Mouse (Mus musculus): Measurements from ENCODE around the gene Gp1ba. TPM values are rescaled to one million over a fixed set of nuclear protein-coding genes. Genes with fewer than 3 reads are reported as not detected.

Gp1ba gene
- total and polyA plus RNA-seq, 3 experiments, result 1.6 to 5.0 TPM; not detected in 1

GRCm38 (mm10) chr11:70625473-70625872, 13.4 kb upstream of the Gp1ba start (continued):
- TF ChIP-seq NELFE (IDR thresholded peaks at IDR 0.05; ENCODE audit: low read depth, low read length) (no peak), KAT2A (conservative IDR thresholded peaks at IDR 0.05; ENCODE audit: low read depth, low read length) (no peak), GATA1 (IDR thresholded peaks at IDR 0.05; ENCODE audit: low read depth, low read length) (no peak), HCFC1 (IDR thresholded peaks at IDR 0.05; ENCODE audit: low read depth, low read length) (no peak), CHD1 (IDR thresholded peaks at IDR 0.05; ENCODE audit: low read depth, low read length) (no peak), BHLHE40 (IDR thresholded peaks at IDR 0.05; ENCODE audit: borderline replicate concordance, low read depth, low read length) (no peak), CTCF (IDR thresholded peaks at IDR 0.05 in 2 of 3, conservative IDR thresholded peaks at IDR 0.05 in 1 of 3; ENCODE audit: control insufficient read depth in 1 of 3, insufficient read depth in 1 of 3, low read depth in 2 of 3, low read length in 3 of 3, poor library complexity in 1 of 3, severe bottlenecking in 1 of 3) (peak; percentile 79 to 81 (median 80)), POLR2AphosphoS5 (IDR thresholded peaks at IDR 0.05; ENCODE audit: borderline replicate concordance, low read depth, low read length) (no peak), EP300 (IDR thresholded peaks at IDR 0.05; ENCODE audit: low read depth in 1 of 2, low read length in 2 of 2) (no peak)

- H3K27me3 ChIP-seq (ENCODE audit: control insufficient read depth in 1 of 2, insufficient read depth in 2 of 2, low read length in 2 of 2), result no peaks in the 10 kb centered on the region
- H3K4me3 ChIP-seq (ENCODE audit: control insufficient read depth in 1 of 2, insufficient read depth in 1 of 2, low read depth in 2 of 2, low read length in 2 of 2), result no peak overlapping the region
- TF ChIP-seq MYB (IDR thresholded peaks at IDR 0.05; ENCODE audit: low read depth, low read length) (no peak), USF1 (IDR thresholded peaks at IDR 0.05; ENCODE audit: low read depth, low read length) (no peak), MAFK (IDR thresholded peaks at IDR 0.05; ENCODE audit: borderline replicate concordance, low read depth, low read length) (no peak), KAT2A (conservative IDR thresholded peaks at IDR 0.05; ENCODE audit: low read depth, low read length) (no peak), TBP (IDR thresholded peaks at IDR 0.05; ENCODE audit: low read depth, low read length) (no peak), CHD1 (IDR thresholded peaks at IDR 0.05; ENCODE audit: low read depth, low read length) (no peak)
- no peak overlapping the region for H3K27ac ChIP-seq (ENCODE audit: control insufficient read depth, low read depth, low read length)
- H3K79me2 ChIP-seq (ENCODE audit: control insufficient read depth, insufficient read depth, low read length, poor library complexity), result no peaks in the 10 kb centered on the region
- no peaks in the 10 kb centered on the region for H3K9me3 ChIP-seq (replicated peaks; ENCODE audit: insufficient read depth, low read length)
- peaks cover 5 to 15% of the 10 kb centered on the region in 2 experiments for H3K4me1 ChIP-seq (ENCODE audit: control insufficient read depth in 1 of 2, insufficient read depth in 2 of 2, low read length in 2 of 2)
- no peak for DNase-seq (ENCODE audit: low read depth, low spot score)
- H3K36me3 ChIP-seq (ENCODE audit: control insufficient read depth in 1 of 2, insufficient read depth in 2 of 2, low read length in 2 of 2), result peaks cover 0 to 10% of the 10 kb centered on the region in 2 experiments; a peak in 2 of 4 replicates
- H3K9ac ChIP-seq (ENCODE audit: control insufficient read depth, low read depth, low read length, poor library complexity, severe bottlenecking), result no peak overlapping the region
Observed at GRCm38 (mm10) chr11:70626877-70627276, 12.0 kb upstream of the Gp1ba start.

- Histone ChIP-seq H3K9me3 (replicated peaks; ENCODE audit: insufficient read depth, low read length) (no peaks in the 10 kb centered on the region), H3K36me3 (ENCODE audit: control insufficient read depth in 1 of 2, insufficient read depth in 2 of 2, low read length in 2 of 2) (peaks cover 0 to 2% of the 10 kb centered on the region in 2 experiments; a peak in 1 of 4 replicates), H3K27me3 (ENCODE audit: control insufficient read depth in 1 of 2, insufficient read depth in 2 of 2, low read length in 2 of 2) (no peaks in the 10 kb centered on the region), H3K4me1 (ENCODE audit: control insufficient read depth in 1 of 2, insufficient read depth in 2 of 2, low read length in 2 of 2) (peaks cover 0 to 8% of the 10 kb centered on the region in 2 experiments; a peak in 2 of 4 replicates), H3K79me2 (ENCODE audit: control insufficient read depth, insufficient read depth, low read length, poor library complexity) (no peaks in the 10 kb centered on the region), H3K9ac (ENCODE audit: control insufficient read depth, low read depth, low read length, poor library complexity, severe bottlenecking) (no peak overlapping the region), H3K4me3 (ENCODE audit: control insufficient read depth in 1 of 2, insufficient read depth in 1 of 2, low read depth in 2 of 2, low read length in 2 of 2) (no peak overlapping the region), H3K27ac (ENCODE audit: control insufficient read depth, low read depth, low read length) (no peak overlapping the region)
- no peak for TF ChIP-seq TCF12 (IDR thresholded peaks at IDR 0.05; ENCODE audit: low read depth, low read length)
- no peak for TF ChIP-seq MEF2A (IDR thresholded peaks at IDR 0.05; ENCODE audit: extremely low read depth, insufficient replicate concordance, low read depth, low read length, poor library complexity, severe bottlenecking)
- TF ChIP-seq MXI1 (IDR thresholded peaks at IDR 0.05; ENCODE audit: low read depth, low read length), result no peak
- no peak for TF ChIP-seq MAZ (IDR thresholded peaks at IDR 0.05; ENCODE audit: low read depth, low read length)
- TF ChIP-seq NRF1 (IDR thresholded peaks at IDR 0.05; ENCODE audit: insufficient read depth, low read depth, low read length, poor library complexity, severe bottlenecking), result no peak
- no peak for TF ChIP-seq SMC3 (IDR thresholded peaks at IDR 0.05; ENCODE audit: low read depth, low read length)
- no peak for TF ChIP-seq ZNF384 (IDR thresholded peaks at IDR 0.05; ENCODE audit: low read depth, low read length)
- TF ChIP-seq GATA1 (IDR thresholded peaks at IDR 0.05; ENCODE audit: low read depth, low read length), result no peak
- TF ChIP-seq JUND (IDR thresholded peaks at IDR 0.05; ENCODE audit: low read depth, low read length), result no peak
- TF ChIP-seq POLR2AphosphoS2 (IDR thresholded peaks at IDR 0.05; ENCODE audit: low read length), result no peak
- no peak for DNase-seq (ENCODE audit: low read depth, low spot score)
Observed at GRCm38 (mm10) chr11:70628431-70628830, 10.5 kb upstream of the Gp1ba start.
